Mouse (Mus musculus) adrenal gland, adult 10 weeks (tissue): ENCODE measurements around the gene Phc1. TPM values are rescaled to one million over a fixed set of nuclear protein-coding genes. Genes with fewer than 3 reads are reported as not detected.

Experiments used
- polyA plus RNA-seq: library from polyadenylated mRNA; stranded (reverse); fragments of 350-450 nt; fragmentation: Illumina TruSeq; extraction: RNeasy Lipid Tissue Mini Kit (QIAGEN cat#74804); gene quantifications from one replicate; pipeline ENCODE4 v1.2.3, GENCODE M21; 2014; ENCODE audit warnings: low read depth, low replicate concordance

Phc1 gene
- polyA plus RNA-seq, result 3.0 TPM

GRCm38 (mm10) chr6:122340349-122341000 lies at the start of gene Phc1:
TSS of gene Phc1 (minus strand) at chr6:122340561.

GRCm38 (mm10) chr6:122308505-122309393 lies 31.6 kb downstream of the Phc1 start, which contains the start of gene M6pr:
TSS of gene M6pr (plus strand) at chr6:122308720.

DNA sequence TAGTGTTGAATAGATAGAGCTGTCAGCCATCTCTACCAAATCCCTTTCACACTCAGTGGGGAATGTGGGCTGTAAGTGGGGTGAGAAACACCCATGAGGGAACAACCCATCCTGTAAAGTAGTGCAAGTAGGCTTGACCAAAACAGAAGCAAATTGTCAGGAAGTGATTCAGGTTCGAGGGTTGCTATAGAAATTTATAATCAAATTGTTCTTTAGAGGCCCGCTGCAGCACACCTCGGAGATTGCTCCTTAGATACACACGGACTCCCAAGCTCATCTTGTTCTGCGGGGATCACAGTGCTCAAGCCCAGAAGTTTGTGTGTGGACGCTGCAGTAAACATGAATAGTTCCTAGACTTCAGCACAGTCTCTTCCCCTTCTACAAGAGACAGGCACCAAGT lies 57.6 kb downstream of the Phc1 start, which contains the start of gene Klrg1:
Klrg1 (minus strand) TSS at position 101 of the 400 bp plus-strand sequence.

Other genes with a start within 250 kb of the Phc1 start
- gene Klrg1, start 57.7 kb downstream of the Phc1 start, polyA plus RNA-seq, result not detected
- gene M6pr, start 31.8 kb downstream of the Phc1 start, polyA plus RNA-seq, result 293 TPM
- gene Rimklb, start 158.2 kb upstream of the Phc1 start, polyA plus RNA-seq, result 0.23 TPM
- gene Mfap5, start 165.3 kb upstream of the Phc1 start, polyA plus RNA-seq, result 18.7 TPM
- gene Aicda, start 213.2 kb upstream of the Phc1 start, polyA plus RNA-seq, result not detected